Comparison of ENCODE assay signal across 26 mouse cellular contexts in genomic region chr9:58882686-58883085, GRCm38 (mm10). TPM values are rescaled to one million over a fixed set of nuclear protein-coding genes. Genes with fewer than 3 reads are reported as not detected.
DNase-seq lines count a peak whose midpoint lies in the region; ATAC-seq and TF ChIP-seq lines count a peak whose summit lies in the region.
"Had no signal": no experiment of that assay in that cellular context is flagged by ENCODE, and none has a peak within 500 bp of the region (broad histone marks: within the 10 kb centered on the region; RNA-seq: fewer than 3 reads in every experiment).

No protein-coding gene starts in this region.

- no peak overlapping the region for H3K4me2 ChIP-seq in forebrain, embryonic 16.5 days (ENCODE audit: low read length)
- H3K4me2 ChIP-seq: forebrain, embryonic 13.5 days; hindbrain, embryonic 14.5 days; liver, embryonic 15.5 days; lung, embryonic 15.5 days; midbrain, embryonic 12.5 days; neural tube, embryonic 13.5 days had no signal

- TF ChIP-seq POLR2A in liver, adult 2 months (IDR thresholded peaks at IDR 0.05; ENCODE audit: extremely low read depth, insufficient read depth, low read length) = no peak

- no peaks in the 10 kb centered on the region for H3K9me3 ChIP-seq in forebrain, embryonic 16.5 days (ENCODE audit: control insufficient read depth, low read length)
- H3K9me3 ChIP-seq: forebrain, embryonic 13.5 days; G1E; heart, embryonic 10.5 days; liver, embryonic 15.5 days; lung, embryonic 15.5 days; midbrain, embryonic 12.5 days; neural tube, embryonic 13.5 days had no signal

- peaks cover 20% of the 10 kb centered on the region; the same call in 1 of the 2 replicates for H3K36me3 ChIP-seq in liver, adult 2 months (ENCODE audit: control insufficient read depth, insufficient read depth, low read length)
- peaks cover 22% of the 10 kb centered on the region for H3K36me3 ChIP-seq in forebrain, embryonic 16.5 days (ENCODE audit: control insufficient read depth, insufficient read depth)
- H3K36me3 ChIP-seq: G1E; liver, embryonic 15.5 days had no signal

- TF ChIP-seq CTCF in liver, adult 2 months (IDR thresholded peaks at IDR 0.05; ENCODE audit: low read depth, low read length) = no peak

- no peaks in the 10 kb centered on the region for H3K79me2 ChIP-seq in liver, adult 2 months (ENCODE audit: control insufficient read depth, insufficient read depth, low read length)

- no peak overlapping the region for H3K27ac ChIP-seq in liver, adult 2 months (replicated peaks; ENCODE audit: insufficient read depth, low read depth, low read length)
- H3K27ac ChIP-seq in forebrain, embryonic 16.5 days (ENCODE audit: low read length) = no peak overlapping the region
- H3K27ac ChIP-seq: forebrain, embryonic 13.5 days; heart, embryonic 10.5 days; hindbrain, embryonic 14.5 days; layer of hippocampus, adult 2 months; liver, embryonic 15.5 days; lung, embryonic 15.5 days; midbrain, embryonic 12.5 days; neural tube, embryonic 13.5 days had no signal

- no peak overlapping the region for H3K9ac ChIP-seq in liver, adult 2 months (ENCODE audit: low read depth, low read length)
- no peak overlapping the region for H3K9ac ChIP-seq in forebrain, embryonic 16.5 days (replicated peaks; ENCODE audit: low read depth, low read length)
- H3K9ac ChIP-seq: forebrain, embryonic 13.5 days; hindbrain, embryonic 14.5 days; liver, embryonic 15.5 days; lung, embryonic 15.5 days; midbrain, embryonic 12.5 days; neural tube, embryonic 13.5 days had no signal

- DNase-seq in adrenal gland, postnatal 10 days = peak; percentile 23
- no peak for DNase-seq in adrenal gland, adult 18-20 months (ENCODE audit: low spot score in 2 of 2)
- DNase-seq in liver, adult 2 months (ENCODE audit: extremely low read depth, low read depth, low spot score) = peak; percentile 31
- DNase-seq in liver = no peak
- DNase-seq in NIH3T3 (ENCODE audit: low read depth) = peak; percentile 58
- peak; percentile 59 for DNase-seq in kidney, postnatal 14 days
- DNase-seq in left cerebral cortex, adult 11 months (ENCODE audit: low spot score) = no peak
- DNase-seq: adrenal gland, adult 2 months; cerebellum, adult 9-10 months; cerebellum, postnatal 36 days; gastrocnemius, postnatal 14 days; heart, postnatal 36 days; left cerebral cortex, postnatal 4 days had no signal

- no peak overlapping the region for H3K4me3 ChIP-seq in liver, adult 2 months (ENCODE audit: insufficient read depth, low read depth, low read length)
- no peak overlapping the region for H3K4me3 ChIP-seq in forebrain, embryonic 16.5 days (replicated peaks; ENCODE audit: low read length)
- H3K4me3 ChIP-seq: forebrain, embryonic 13.5 days; heart, embryonic 10.5 days; layer of hippocampus, adult 2 months; liver, embryonic 15.5 days; lung, embryonic 15.5 days; midbrain, embryonic 12.5 days; neural tube, embryonic 13.5 days had no signal

- no peaks in the 10 kb centered on the region for H3K27me3 ChIP-seq in liver, adult 2 months (ENCODE audit: control insufficient read depth, insufficient read depth, low read length)
- no peaks in the 10 kb centered on the region for H3K27me3 ChIP-seq in forebrain, embryonic 16.5 days (replicated peaks; ENCODE audit: control insufficient read depth, insufficient read depth, low read length)
- H3K27me3 ChIP-seq: forebrain, embryonic 13.5 days; liver, embryonic 15.5 days; lung, embryonic 15.5 days; midbrain, embryonic 12.5 days; neural tube, embryonic 13.5 days had no signal

- 13% methylated on average over 1 of the region's 1 CpGs for WGBS in liver, adult 2 months
- 29% methylated on average over 1 of the region's 1 CpGs for WGBS in forebrain, embryonic 16.5 days

- no peaks in the 10 kb centered on the region for H3K4me1 ChIP-seq in liver, adult 2 months (ENCODE audit: control insufficient read depth, insufficient read depth, low read length)
- no peaks in the 10 kb centered on the region for H3K4me1 ChIP-seq in forebrain, embryonic 16.5 days (replicated peaks; ENCODE audit: control insufficient read depth, insufficient read depth, low read length)
- H3K4me1 ChIP-seq: forebrain, embryonic 13.5 days; heart, embryonic 10.5 days; liver, embryonic 15.5 days; lung, embryonic 15.5 days; midbrain, embryonic 12.5 days had no signal

- no peak for ATAC-seq in forebrain, embryonic 16.5 days
- ATAC-seq: forebrain, embryonic 13.5 days; intestine, postnatal 0 days had no signal

RNA-seq across cellular contexts. Expression of gene Hcn4, which starts 59.5 kb away (rescaled TPM):
- 1 to 10 TPM in 1 of 2 experiments, under 1 TPM in 1; 0.66 to 1.3 TPM for total RNA-seq in adrenal gland, postnatal 10 days (2021)
- total RNA-seq in adrenal gland, adult 18-20 months (2021) = under 1 TPM; 0.53 to 0.83 TPM
- total RNA-seq in liver, adult 2 months (2014; rRNA removed) = not detected in 2 replicates
- not detected in 2 replicates for polyA plus RNA-seq in liver, adult 2 months (2012; rRNA removed)
- 2.1 and 2.8 TPM in 2 replicates for polyA plus RNA-seq in forebrain, embryonic 16.5 days (2015; fragmentation: Nextera tagmentation; extraction: Ambion mirVana)
- total RNA-seq: granulocyte monocyte progenitor cell, adult 5-6 weeks; megakaryocyte, adult 5-6 weeks had no signal
- polyA plus RNA-seq: G1E; liver, embryonic 15.5 days had no signal

Comparison
In these comparisons a context has a peak if more than half of its experiments do, and no peak if none do; other contexts are left out.
1. DNase-seq: peak in adrenal gland, postnatal 10 days (single experiment), liver, adult 2 months (single experiment), NIH3T3 (single experiment) and kidney, postnatal 14 days (single experiment); none in adrenal gland, adult 18-20 months (0 of 2), liver (single experiment) and left cerebral cortex, adult 11 months (single experiment).